Mouse (Mus musculus): Measurements from ENCODE around the gene Lrrc17. TPM values are rescaled to one million over a fixed set of nuclear protein-coding genes. Genes with fewer than 3 reads are reported as not detected.

The Lrrc17 gene
- polyA plus RNA-seq, 1 experiment from 2014 or later, result 51.3 TPM

DNA sequence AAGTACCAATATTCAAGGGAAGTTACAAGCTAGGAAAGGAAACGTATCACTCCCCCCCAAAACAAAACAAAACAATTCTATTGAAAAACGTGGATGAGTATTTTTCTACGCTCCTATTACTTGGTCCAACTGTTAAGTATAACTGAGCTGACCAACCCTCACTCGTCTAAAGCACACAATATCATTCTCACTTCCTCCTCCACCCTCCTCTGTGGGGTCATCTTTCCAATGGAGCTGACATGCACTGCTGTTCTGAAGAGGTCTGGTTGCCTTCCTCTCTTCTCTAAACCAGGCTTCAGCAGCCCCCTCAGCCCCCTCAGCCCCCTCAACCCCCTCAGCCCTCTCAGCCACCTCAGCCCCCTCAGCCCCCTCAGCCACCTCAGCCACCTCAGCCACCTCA, 33.6 kb upstream of the Lrrc17 start:
- no peak for ATAC-seq (ENCODE audit: insufficient number of reproducible peaks, insufficient read depth, low FRiP score, low TSS enrichment, low read depth)
- H3K36me3 ChIP-seq, result no peaks in the 10 kb centered on the region
- no peak overlapping the region for H3K4me3 ChIP-seq (replicated peaks)
- H3K27ac ChIP-seq, result no peak overlapping the region
- no peaks in the 10 kb centered on the region for H3K4me1 ChIP-seq (replicated peaks)
- WGBS, result 81% methylated on average over 4 of the region's 4 CpGs
- no peaks in the 10 kb centered on the region for H3K9me3 ChIP-seq
- no peaks in the 10 kb centered on the region for H3K27me3 ChIP-seq
- H3K9ac ChIP-seq (replicated peaks), result no peak overlapping the region
- H3K4me2 ChIP-seq, result no peak overlapping the region

DNA sequence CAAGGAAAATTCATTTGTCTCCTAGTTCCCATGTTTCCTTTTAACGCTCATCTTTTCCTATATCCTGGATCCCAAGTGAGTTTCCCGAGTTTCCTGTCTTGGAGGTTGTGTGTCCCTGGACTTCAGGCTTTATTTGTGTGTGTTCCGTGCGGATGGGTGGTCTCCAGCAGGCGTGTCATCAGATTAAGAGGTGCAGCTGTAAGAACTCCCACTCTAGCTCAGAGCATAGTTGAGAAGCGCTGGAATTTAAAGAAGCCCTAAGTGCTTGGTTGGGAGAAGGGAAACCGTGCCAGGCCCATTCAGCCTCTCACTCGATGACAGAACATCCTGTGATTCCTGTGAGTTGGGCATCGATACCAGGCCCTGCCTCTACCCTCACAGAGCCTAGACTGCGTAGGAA, 30.0 kb upstream of the Lrrc17 start:
- no peaks in the 10 kb centered on the region for H3K36me3 ChIP-seq
- no peak for ATAC-seq (ENCODE audit: insufficient number of reproducible peaks, insufficient read depth, low FRiP score, low TSS enrichment, low read depth)
- H3K4me3 ChIP-seq (replicated peaks), result no peak overlapping the region
- H3K9ac ChIP-seq (replicated peaks), result no peak overlapping the region
- H3K9me3 ChIP-seq, result no peaks in the 10 kb centered on the region
- H3K27me3 ChIP-seq, result no peaks in the 10 kb centered on the region
- WGBS, result 77% methylated on average over 10 of the region's 10 CpGs
- no peaks in the 10 kb centered on the region for H3K4me1 ChIP-seq (replicated peaks)
- H3K4me2 ChIP-seq, result no peak overlapping the region
- H3K27ac ChIP-seq, result no peak overlapping the region

DNA sequence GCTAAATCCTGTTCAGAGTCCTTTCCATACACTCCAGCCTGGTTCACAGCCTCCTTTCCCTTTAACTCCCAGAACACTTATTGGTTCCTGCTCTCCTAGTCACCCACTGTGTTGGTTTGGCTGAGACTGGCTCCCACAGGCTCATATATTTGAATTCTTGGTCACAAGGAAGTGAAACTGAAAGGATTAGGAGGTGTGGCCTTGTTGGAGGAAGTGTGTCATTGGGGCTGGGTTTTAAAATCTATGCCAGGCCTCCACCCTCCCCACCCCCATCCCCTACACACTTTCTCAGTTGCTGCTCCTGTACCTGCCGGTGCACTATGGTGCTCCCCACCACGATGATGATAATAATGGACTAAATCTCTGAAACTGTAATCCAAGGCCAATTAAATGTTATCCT, 25.8 kb upstream of the Lrrc17 start:
- Histone ChIP-seq H3K27me3 (no peaks in the 10 kb centered on the region), H3K9ac (replicated peaks) (no peak overlapping the region), H3K4me3 (replicated peaks) (no peak overlapping the region), H3K4me1 (replicated peaks) (no peaks in the 10 kb centered on the region), H3K27ac (no peak overlapping the region), H3K36me3 (no peaks in the 10 kb centered on the region), H3K4me2 (no peak overlapping the region), H3K9me3 (no peaks in the 10 kb centered on the region)
- no peak for ATAC-seq (ENCODE audit: insufficient number of reproducible peaks, insufficient read depth, low FRiP score, low TSS enrichment, low read depth)
- 86% methylated on average over 2 of the region's 2 CpGs for WGBS

DNA sequence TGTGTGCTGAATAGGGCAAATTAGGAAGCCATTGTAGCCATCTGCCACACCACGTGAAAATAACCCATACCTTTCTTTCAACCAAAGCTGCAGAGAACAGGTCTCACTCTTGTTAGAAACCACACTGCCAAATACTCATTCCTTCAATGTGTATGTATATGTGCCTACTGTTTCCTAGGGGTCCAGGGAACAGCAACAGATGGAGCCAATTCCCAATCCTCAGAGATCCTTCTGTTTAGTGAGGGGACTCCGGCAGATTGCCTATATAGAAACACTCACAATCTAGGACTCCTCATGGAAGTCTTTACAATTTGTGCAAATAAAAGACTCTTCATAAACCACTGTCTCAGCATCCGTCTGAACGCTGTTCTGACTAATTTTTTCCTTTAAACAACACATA, 25.2 kb upstream of the Lrrc17 start:
- WGBS, result 68% methylated on average over 4 of the region's 4 CpGs
- ATAC-seq (ENCODE audit: insufficient number of reproducible peaks, insufficient read depth, low FRiP score, low TSS enrichment, low read depth), result no peak
- H3K27ac ChIP-seq, result no peak overlapping the region

DNA sequence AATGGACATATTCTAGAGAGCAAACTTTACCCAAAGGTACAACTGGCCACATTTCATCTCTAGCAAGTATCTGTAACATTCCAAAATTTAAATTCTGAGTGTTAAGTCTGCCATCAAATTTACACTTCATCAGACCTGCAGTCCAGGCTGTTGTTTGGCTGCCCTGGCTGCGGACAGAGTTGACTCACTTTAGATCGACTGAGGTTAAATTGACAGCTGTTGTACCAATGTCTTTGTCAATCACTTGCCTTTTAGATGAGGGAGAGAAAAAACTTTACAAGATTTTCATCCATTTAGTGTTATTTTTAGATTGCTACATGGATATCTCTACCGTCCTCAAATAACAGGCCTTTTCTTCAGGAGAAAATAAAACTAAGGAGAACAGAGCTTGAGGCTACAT, 24.2 kb upstream of the Lrrc17 start:
- H3K27ac ChIP-seq, result no peak overlapping the region
- H3K4me1 ChIP-seq (replicated peaks), result no peaks in the 10 kb centered on the region
- ATAC-seq (ENCODE audit: insufficient number of reproducible peaks, insufficient read depth, low FRiP score, low TSS enrichment, low read depth), result no peak
- no peak overlapping the region for H3K9ac ChIP-seq (replicated peaks)
- H3K9me3 ChIP-seq, result no peaks in the 10 kb centered on the region
- H3K4me3 ChIP-seq (replicated peaks), result no peak overlapping the region
- H3K27me3 ChIP-seq, result no peaks in the 10 kb centered on the region
- no peak overlapping the region for H3K4me2 ChIP-seq
- no peaks in the 10 kb centered on the region for H3K36me3 ChIP-seq
- 71% methylated on average over 3 of the region's 3 CpGs for WGBS

More for the DNA sequence above, 25.2 kb upstream of the Lrrc17 start:
- no peak overlapping the region for H3K9ac ChIP-seq (replicated peaks)
- H3K4me1 ChIP-seq (replicated peaks), result no peaks in the 10 kb centered on the region
- no peak overlapping the region for H3K4me3 ChIP-seq (replicated peaks)
- H3K36me3 ChIP-seq, result no peaks in the 10 kb centered on the region
- H3K4me2 ChIP-seq, result no peak overlapping the region
- no peaks in the 10 kb centered on the region for H3K27me3 ChIP-seq
- no peaks in the 10 kb centered on the region for H3K9me3 ChIP-seq

GRCm38 (mm10) chr5:21526835-21527485, 16.4 kb upstream of the Lrrc17 start:
- Histone ChIP-seq H3K36me3 (no peaks in the 10 kb centered on the region), H3K27me3 (no peaks in the 10 kb centered on the region), H3K4me3 (replicated peaks) (no peak overlapping the region), H3K4me2 (no peak overlapping the region), H3K9me3 (no peaks in the 10 kb centered on the region), H3K4me1 (replicated peaks) (no peaks in the 10 kb centered on the region), H3K9ac (replicated peaks) (no peak overlapping the region), H3K27ac (no peak overlapping the region)
- no peak for ATAC-seq (ENCODE audit: insufficient number of reproducible peaks, insufficient read depth, low FRiP score, low TSS enrichment, low read depth)
- WGBS, result 86% methylated on average over 11 of the region's 11 CpGs

- no peaks in the 10 kb centered on the region for H3K36me3 ChIP-seq
- H3K9ac ChIP-seq (replicated peaks), result no peak overlapping the region
- no peaks in the 10 kb centered on the region for H3K4me1 ChIP-seq (replicated peaks)
- no peaks in the 10 kb centered on the region for H3K9me3 ChIP-seq
- no peak for ATAC-seq (ENCODE audit: insufficient number of reproducible peaks, insufficient read depth, low FRiP score, low TSS enrichment, low read depth)
- H3K27me3 ChIP-seq, result no peaks in the 10 kb centered on the region
- WGBS, result 78% methylated on average over 4 of the region's 4 CpGs
- no peak overlapping the region for H3K27ac ChIP-seq
- no peak overlapping the region for H3K4me2 ChIP-seq
- H3K4me3 ChIP-seq (replicated peaks), result no peak overlapping the region
Observed at GRCm38 (mm10) chr5:21527488-21527911, 15.9 kb upstream of the Lrrc17 start.

DNA sequence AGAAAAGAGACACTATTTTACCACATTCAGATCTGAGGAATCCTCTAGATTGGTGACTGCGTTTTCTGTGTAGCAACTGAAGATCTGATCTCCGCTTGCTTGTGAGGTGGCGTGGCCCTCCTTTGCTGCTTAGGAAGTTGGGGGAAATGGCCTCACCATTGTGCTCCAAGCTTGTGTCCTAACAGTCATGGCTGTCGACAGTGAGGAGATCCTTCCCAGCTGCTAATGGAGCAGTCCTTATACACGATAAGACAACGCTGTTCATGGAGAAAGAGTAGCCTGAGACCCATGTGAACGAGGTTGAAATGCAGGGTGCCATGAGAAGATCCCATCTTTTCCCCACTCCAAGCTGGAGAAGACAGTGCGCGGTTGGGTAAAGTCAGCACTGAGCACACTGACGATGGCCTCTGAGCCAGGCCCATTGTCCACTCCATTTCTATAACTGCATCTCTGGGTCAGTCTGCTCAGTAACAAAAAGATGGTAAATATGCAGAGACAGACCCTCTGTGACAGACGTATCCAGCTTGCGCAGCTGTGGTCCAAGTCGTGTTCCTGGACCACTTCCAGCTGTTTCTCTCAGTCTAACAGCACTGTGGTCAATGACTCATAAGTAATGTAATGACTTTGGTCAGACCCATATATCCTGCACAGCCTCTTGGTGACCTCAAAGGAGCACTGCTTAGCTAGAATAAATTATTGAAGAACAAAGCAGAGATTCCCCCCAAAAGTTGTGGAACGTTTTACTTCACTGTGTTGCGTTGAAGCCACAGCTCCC, 15.1 kb upstream of the Lrrc17 start:
- H3K27me3 ChIP-seq, result no peaks in the 10 kb centered on the region
- no peak overlapping the region for H3K27ac ChIP-seq
- no peak overlapping the region for H3K9ac ChIP-seq (replicated peaks)
- 89% methylated on average over 15 of the region's 15 CpGs for WGBS
- no peak overlapping the region for H3K4me2 ChIP-seq
- no peak for ATAC-seq (ENCODE audit: insufficient number of reproducible peaks, insufficient read depth, low FRiP score, low TSS enrichment, low read depth)
- no peaks in the 10 kb centered on the region for H3K36me3 ChIP-seq
- no peaks in the 10 kb centered on the region for H3K4me1 ChIP-seq (replicated peaks)
- H3K4me3 ChIP-seq (replicated peaks), result no peak overlapping the region
- H3K9me3 ChIP-seq, result no peaks in the 10 kb centered on the region

DNA sequence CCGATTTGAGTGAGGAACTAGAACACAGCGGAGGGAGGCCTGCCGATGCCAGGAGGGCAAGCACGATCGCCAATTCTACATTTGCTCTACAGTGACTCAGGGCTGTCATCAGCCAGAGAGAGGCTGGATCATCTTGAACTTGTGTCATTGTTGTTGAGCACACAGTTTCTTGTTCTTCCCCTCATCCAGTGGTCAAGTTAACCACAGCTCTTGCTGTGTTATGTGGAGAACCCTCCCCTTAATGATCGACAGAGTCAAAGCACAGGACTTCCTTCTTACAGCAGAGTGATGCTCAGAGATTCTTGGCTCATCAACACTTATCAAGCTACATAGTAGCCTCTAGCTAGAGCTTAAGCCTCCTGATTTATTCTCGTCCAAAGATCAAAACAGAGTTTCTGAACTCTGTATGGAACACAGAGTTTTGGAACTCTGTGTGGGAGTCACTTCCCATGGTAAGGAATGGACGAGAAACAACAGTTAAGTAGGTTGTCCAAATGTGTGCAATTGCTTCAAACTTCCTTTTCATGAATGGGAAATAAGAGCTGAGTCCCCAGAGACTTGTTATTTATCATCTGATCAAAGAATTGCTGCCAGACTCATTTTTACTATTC, 14.1 kb upstream of the Lrrc17 start:
- H3K9ac ChIP-seq (replicated peaks), result no peak overlapping the region
- no peaks in the 10 kb centered on the region for H3K9me3 ChIP-seq
- no peak overlapping the region for H3K27ac ChIP-seq
- WGBS, result 91% methylated on average over 8 of the region's 8 CpGs
- H3K4me3 ChIP-seq (replicated peaks), result no peak overlapping the region
- H3K4me1 ChIP-seq (replicated peaks), result no peaks in the 10 kb centered on the region
- no peaks in the 10 kb centered on the region for H3K36me3 ChIP-seq
- H3K27me3 ChIP-seq, result no peaks in the 10 kb centered on the region
- H3K4me2 ChIP-seq, result no peak overlapping the region
- no peak for ATAC-seq (ENCODE audit: insufficient number of reproducible peaks, insufficient read depth, low FRiP score, low TSS enrichment, low read depth)

DNA sequence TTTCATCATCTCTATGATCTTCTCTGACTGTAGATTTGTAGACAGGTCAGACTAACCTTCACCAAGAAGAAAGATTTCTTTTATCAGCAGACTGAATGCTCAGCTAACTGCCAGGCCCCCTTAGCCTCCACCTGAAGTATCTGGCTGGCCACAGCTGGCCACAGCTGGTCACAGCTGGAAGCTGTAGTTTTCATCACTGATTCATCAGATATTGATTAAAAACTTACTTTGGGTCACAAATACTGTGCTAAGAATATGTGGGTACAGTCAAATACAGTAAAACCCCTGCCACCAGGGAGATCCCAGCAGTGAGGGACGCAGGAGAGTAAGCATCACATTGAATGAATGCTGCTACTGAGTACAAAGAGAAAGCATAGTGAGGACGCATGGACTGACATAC, 11.2 kb upstream of the Lrrc17 start:
- WGBS, result 89% methylated on average over 2 of the region's 2 CpGs
- no peak overlapping the region for H3K4me3 ChIP-seq (replicated peaks)
- no peaks in the 10 kb centered on the region for H3K4me1 ChIP-seq (replicated peaks)
- no peak overlapping the region for H3K4me2 ChIP-seq
- H3K27me3 ChIP-seq, result no peaks in the 10 kb centered on the region
- no peak overlapping the region for H3K9ac ChIP-seq (replicated peaks)
- H3K27ac ChIP-seq, result no peak overlapping the region
- H3K36me3 ChIP-seq, result no peaks in the 10 kb centered on the region
- H3K9me3 ChIP-seq, result no peaks in the 10 kb centered on the region
- no peak for ATAC-seq (ENCODE audit: insufficient number of reproducible peaks, insufficient read depth, low FRiP score, low TSS enrichment, low read depth)

DNA sequence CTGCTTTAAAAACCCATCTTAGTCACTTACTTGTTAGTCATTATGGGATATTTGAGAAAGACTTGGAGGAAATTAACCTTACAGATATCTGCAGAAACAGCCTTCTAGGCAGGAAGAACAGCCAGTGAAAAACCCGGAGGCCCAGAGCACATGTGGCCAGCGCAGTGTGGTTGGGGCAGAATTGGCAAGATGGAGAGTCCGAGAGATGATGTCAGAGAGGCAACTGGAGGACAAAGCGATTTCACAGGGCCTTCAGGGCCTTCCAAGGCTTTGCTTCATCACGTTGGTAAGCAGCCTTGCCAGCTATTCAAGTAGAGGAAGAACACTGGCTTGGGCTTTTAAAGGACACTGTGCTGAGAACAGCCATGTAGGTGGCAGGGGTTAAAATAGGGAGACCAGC, 10.4 kb upstream of the Lrrc17 start:
- H3K27me3 ChIP-seq, result no peaks in the 10 kb centered on the region
- no peak overlapping the region for H3K4me3 ChIP-seq (replicated peaks)
- no peak overlapping the region for H3K4me2 ChIP-seq
- H3K9me3 ChIP-seq, result no peaks in the 10 kb centered on the region
- no peak for ATAC-seq (ENCODE audit: insufficient number of reproducible peaks, insufficient read depth, low FRiP score, low TSS enrichment, low read depth)
- H3K9ac ChIP-seq (replicated peaks), result no peak overlapping the region
- no peaks in the 10 kb centered on the region for H3K36me3 ChIP-seq
- 93% methylated on average over 5 of the region's 5 CpGs for WGBS
- no peak overlapping the region for H3K27ac ChIP-seq
- H3K4me1 ChIP-seq (replicated peaks), result no peaks in the 10 kb centered on the region

All from limb, embryonic 12.5 days (tissue).